Mouse (Mus musculus) neural tube, embryonic 14.5 days (tissue): Measurements from ENCODE around the gene Nr4a3. TPM values are rescaled to one million over a fixed set of nuclear protein-coding genes. Genes with fewer than 3 reads are reported as not detected.
A peak's percentile ranks its signal among the peaks of the same experiment; 100 is the strongest.

Source experiments
- ATAC-seq: fragments of 200-750 bp; cut with Nextera tagmentation; 2 replicates; pipeline ENCODE4 v1.8.0; 2017; ENCODE audit warnings: low read depth, mild to moderate bottlenecking, moderate TSS enrichment, moderate library complexity
- H3K27ac ChIP-seq: fragments of 300-500 bp; sonication (generic); 2 replicates; pipeline ENCODE4 v1.5.1; 2014; ENCODE audit warnings: low read depth, mild to moderate bottlenecking, control low read depth, low read length, moderate library complexity, mixed read lengths
- H3K27me3 ChIP-seq: fragments of 300-500 bp; sonication (generic); 2 replicates; pipeline ENCODE4 v1.6.1; 2014; ENCODE audit warnings: low read length; ENCODE audit not compliant: control insufficient read depth, insufficient read depth
- H3K36me3 ChIP-seq: fragments of 300-500 bp; sonication (generic); 2 replicates; pipeline ENCODE4 v1.6.1; 2014; ENCODE audit warnings: low read length, mixed read lengths; ENCODE audit not compliant: control insufficient read depth, insufficient read depth
- H3K4me1 ChIP-seq: fragments of 300-500 bp; sonication (generic); 2 replicates; pipeline ENCODE4 v1.6.1; 2014; ENCODE audit warnings: low read length; ENCODE audit not compliant: control insufficient read depth, insufficient read depth
- H3K4me2 ChIP-seq: fragments of 300-500 bp; sonication (generic); 2 replicates; pipeline ENCODE4 v1.6.1; 2014; ENCODE audit warnings: mild to moderate bottlenecking, low read depth, low read length, control low read depth
- H3K4me3 ChIP-seq: fragments of 300-500 bp; sonication (generic); 2 replicates; pipeline ENCODE4 v1.5.1; 2014; ENCODE audit warnings: low read depth, low read length, control low read depth, mixed read lengths
- H3K9ac ChIP-seq: fragments of 300-500 bp; sonication (generic); replicated peaks from 2 replicates; pipeline ENCODE4 v1.6.1; 2014; ENCODE audit warnings: low read depth, mild to moderate bottlenecking, control low read depth, low read length, mixed read lengths
- H3K9me3 ChIP-seq: fragments of 300-500 bp; sonication (generic); 2 replicates; pipeline ENCODE4 v1.6.1; 2016; ENCODE audit warnings: low read length; ENCODE audit not compliant: control insufficient read depth
- WGBS: fragments of 180-500 bp; shearing (Covaris S2); extraction: QIAGEN DNeasy Blood & Tissue Kit; methylation state at CpG from one replicate; pipeline ENCODE4 v1.1.7; 2014; 5-methylcytosine and 5-hydroxymethylcytosine counted together
- polyA plus RNA-seq: library from polyadenylated mRNA; unstranded; fragments of >200 nt; fragmentation: Nextera tagmentation; extraction: Ambion mirVana; gene quantifications from 2 replicates; pipeline ENCODE4 v1.2.1, GENCODE M21; 2014

Gene Nr4a3
- polyA plus RNA-seq, 1 experiment from 2014 or later = 3.0 TPM

DNA sequence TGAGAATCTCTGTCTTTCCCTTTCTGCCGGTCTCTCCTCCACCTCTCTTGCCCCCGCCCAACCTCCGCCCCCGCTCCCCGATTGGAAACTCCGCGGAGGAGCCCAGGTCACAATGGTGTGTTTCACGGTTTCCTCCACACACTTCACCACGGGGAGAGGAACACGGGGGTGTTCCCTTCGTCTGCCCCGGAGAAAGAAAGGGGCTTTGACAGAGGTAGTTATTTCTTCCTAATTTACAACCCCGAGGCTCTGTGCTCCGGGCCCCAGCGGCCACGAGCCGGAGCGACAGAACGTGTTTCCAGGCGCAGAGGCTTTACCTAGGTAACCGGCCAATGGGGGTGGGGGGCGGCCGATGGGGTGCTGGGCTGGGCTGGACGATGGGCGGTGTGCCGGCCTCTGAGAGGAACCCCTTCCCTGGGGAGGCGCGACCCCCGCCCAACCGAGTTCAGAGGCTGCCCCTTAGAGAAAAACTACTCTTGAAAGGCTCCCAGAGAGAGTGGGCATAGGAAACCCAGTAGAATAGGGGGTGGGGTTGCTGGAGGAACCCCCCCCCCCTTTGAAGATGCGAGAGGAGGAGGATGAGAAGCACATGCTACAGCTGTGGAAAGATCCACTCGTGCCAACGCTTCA lies 2.3 kb downstream of the Nr4a3 start:
- Histone ChIP-seq H3K36me3 (no peaks in the 10 kb centered on the region), H3K27ac (peak overlapping the region; percentile 18; the same call in 1 of the 2 replicates), H3K9ac (no peak overlapping the region), H3K4me3 (peak overlapping the region; percentile 68), H3K27me3 (peaks cover 30% of the 10 kb centered on the region), H3K4me2 (peak overlapping the region; percentile 98), H3K9me3 (no peaks in the 10 kb centered on the region), H3K4me1 (peaks cover 31% of the 10 kb centered on the region)
- under 1% methylated on average over 33 of the region's 33 CpGs for WGBS
- no peak for ATAC-seq

DNA sequence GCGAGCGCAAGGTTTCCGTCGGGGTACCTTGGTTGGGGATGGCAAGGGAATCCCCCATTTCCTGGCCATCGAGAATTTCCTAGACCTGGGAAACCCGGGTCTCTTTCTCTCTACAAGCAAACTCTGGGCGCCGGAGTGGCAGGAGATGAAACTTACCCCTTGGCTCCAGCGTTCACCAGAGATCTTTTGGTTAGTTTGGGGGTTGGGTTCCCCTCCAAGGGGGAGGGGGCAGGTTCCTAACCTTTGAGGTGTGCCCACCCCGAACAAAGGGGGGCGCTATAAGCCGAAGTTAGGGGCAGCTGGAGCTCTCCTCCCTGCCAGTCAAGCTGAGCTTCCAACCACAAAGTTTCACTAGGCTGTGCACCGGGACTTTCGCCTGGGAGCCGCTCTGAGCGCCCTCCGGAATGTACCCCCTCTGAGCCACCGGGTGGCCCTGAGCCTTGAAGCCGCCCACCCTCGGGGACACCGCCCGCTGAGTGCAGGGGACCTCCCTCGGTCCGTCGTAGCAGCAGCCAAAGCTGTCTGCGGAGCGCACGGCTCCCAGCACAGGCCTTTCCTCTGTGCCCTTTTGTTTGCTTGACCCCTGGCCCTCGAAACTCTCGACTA lies 2.9 kb downstream of the Nr4a3 start:
- H3K9ac ChIP-seq = no peak overlapping the region
- H3K4me2 ChIP-seq = peak overlapping the region; percentile 98
- no peaks in the 10 kb centered on the region for H3K36me3 ChIP-seq
- H3K27me3 ChIP-seq = peaks cover 34% of the 10 kb centered on the region
- H3K4me1 ChIP-seq = peaks cover 31% of the 10 kb centered on the region
- ATAC-seq = no peak
- WGBS = under 1% methylated on average over 28 of the region's 30 CpGs
- H3K27ac ChIP-seq = peak overlapping the region; percentile 18; the same call in 1 of the 2 replicates
- peak overlapping the region; percentile 68 for H3K4me3 ChIP-seq
- H3K9me3 ChIP-seq = no peaks in the 10 kb centered on the region

DNA sequence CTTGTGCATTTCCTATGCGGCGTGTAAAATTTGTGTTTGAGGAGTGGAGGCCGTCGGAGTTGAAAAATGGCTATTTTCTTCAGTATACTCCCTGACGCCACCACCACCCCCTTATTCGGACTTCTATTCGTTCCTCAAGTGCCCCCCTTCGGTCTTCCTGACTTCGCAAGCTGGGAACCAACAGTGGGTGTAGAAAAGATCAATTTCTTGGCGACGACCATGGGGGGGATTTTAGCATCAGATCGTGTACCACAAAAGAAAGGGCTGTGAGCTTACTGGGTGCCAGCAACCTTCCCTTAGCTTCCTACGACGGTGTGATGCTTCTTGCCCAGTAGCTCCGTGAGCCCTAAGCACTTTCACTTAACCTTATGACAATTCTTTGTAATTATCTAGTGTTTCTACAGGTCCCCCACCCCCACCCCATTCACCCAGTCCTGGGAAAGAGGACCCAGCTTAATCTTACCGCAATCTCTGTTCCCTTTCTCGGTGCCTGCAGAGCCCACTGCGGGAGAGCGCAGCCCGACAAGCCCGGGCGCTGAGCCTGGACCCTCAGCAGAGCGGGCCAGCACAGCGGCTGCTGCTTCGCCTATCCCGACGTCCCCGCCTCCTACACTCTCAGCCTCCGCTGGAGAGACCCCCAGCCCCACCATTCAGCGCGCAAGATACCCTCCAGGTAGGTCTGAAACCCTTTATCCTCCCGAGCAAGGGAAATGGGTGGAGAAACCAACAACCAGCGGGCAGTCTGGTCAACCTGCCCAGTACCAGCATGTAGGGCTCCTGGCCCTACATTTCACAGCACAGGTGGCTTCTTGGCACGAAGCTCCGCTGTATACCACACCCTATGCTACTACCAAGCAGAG lies 3.7 kb downstream of the Nr4a3 start:
- no peaks in the 10 kb centered on the region for H3K36me3 ChIP-seq
- H3K4me2 ChIP-seq = peak overlapping the region; percentile 98; the same call in 1 of the 2 replicates
- H3K27me3 ChIP-seq = peaks cover 41% of the 10 kb centered on the region
- H3K27ac ChIP-seq = no peak overlapping the region
- ATAC-seq = no peak
- no peaks in the 10 kb centered on the region for H3K9me3 ChIP-seq
- 3% methylated on average over 35 of the region's 35 CpGs for WGBS
- no peak overlapping the region for H3K9ac ChIP-seq
- peaks cover 31% of the 10 kb centered on the region for H3K4me1 ChIP-seq
- H3K4me3 ChIP-seq = peak overlapping the region; percentile 68; the same call in 1 of the 2 replicates

DNA sequence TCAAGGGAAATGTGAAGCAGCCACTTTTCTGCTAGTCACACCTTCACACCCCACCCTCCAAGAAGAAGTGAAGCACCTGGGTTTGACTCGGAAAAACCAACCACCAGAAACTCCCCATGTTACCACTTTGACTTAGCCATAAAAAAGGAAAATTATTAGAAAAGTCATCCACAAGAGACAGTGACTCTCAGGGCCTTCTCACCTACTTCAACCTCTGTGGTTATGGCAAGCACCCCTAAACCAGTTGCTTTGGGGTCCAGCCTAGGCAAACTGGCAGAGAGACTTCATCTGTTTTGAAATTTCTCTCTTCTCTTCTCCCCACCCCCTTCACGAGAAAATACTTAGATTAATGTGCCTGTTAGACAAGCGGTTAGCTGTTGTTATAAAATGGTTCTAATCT lies 5.1 kb downstream of the Nr4a3 start:
- Histone ChIP-seq H3K4me3 (no peak overlapping the region), H3K9me3 (no peaks in the 10 kb centered on the region), H3K9ac (no peak overlapping the region), H3K36me3 (no peaks in the 10 kb centered on the region), H3K4me2 (no peak overlapping the region), H3K27ac (no peak overlapping the region), H3K4me1 (peaks cover 31% of the 10 kb centered on the region), H3K27me3 (peaks cover 51% of the 10 kb centered on the region)
- 55% methylated on average over 3 of the region's 3 CpGs for WGBS
- no peak for ATAC-seq

DNA sequence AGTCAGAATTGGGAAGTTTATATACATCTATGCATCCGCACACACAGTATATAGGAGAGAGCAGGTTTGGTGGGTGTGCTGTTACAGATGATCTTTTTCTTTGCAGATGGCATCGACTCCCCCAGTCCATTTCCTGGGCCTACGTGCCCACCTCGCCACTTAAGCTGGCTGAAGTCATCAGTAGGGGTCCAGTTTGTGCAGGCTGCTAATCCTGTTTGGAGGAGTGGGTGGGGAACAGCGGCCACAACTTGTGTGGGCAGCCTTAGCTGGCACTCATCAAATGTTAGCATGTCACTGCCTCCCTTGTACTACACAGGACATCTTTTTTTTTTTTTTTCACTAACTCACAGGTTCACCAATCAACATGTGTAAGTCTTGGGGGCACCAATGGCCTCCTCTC lies 5.5 kb downstream of the Nr4a3 start:
- 45% methylated on average over 5 of the region's 5 CpGs for WGBS
- H3K4me2 ChIP-seq = no peak overlapping the region
- H3K27me3 ChIP-seq = peaks cover 51% of the 10 kb centered on the region
- H3K4me3 ChIP-seq = no peak overlapping the region
- no peaks in the 10 kb centered on the region for H3K36me3 ChIP-seq
- no peak for ATAC-seq
- H3K9ac ChIP-seq = no peak overlapping the region
- H3K4me1 ChIP-seq = peaks cover 31% of the 10 kb centered on the region
- H3K27ac ChIP-seq = no peak overlapping the region
- H3K9me3 ChIP-seq = no peaks in the 10 kb centered on the region

DNA sequence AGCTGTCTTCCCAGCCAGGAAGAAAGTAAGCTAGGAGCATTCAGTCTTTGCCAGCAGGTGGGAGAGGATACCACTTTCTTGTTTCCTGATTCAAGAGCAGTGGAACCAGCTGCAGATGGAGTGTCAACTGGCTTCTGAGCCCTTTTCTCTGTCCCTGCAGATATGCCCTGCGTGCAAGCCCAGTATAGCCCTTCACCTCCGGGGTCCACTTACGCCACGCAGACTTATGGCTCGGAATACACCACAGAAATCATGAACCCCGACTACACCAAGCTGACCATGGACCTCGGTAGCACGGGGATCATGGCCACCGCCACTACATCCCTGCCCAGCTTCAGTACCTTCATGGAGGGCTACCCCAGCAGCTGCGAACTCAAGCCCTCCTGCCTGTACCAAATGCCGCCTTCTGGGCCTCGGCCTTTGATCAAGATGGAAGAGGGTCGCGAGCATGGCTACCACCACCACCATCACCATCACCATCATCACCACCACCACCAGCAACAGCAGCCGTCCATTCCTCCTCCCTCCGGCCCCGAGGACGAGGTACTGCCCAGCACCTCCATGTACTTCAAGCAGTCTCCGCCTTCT lies 6.2 kb downstream of the Nr4a3 start:
- no peak overlapping the region for H3K9ac ChIP-seq

GRCm38 (mm10) chr4:48051674-48052121 lies 6.7 kb downstream of the Nr4a3 start:
- peaks cover 23% of the 10 kb centered on the region for H3K4me1 ChIP-seq
- no peak overlapping the region for H3K27ac ChIP-seq
- WGBS = 9% methylated on average over 34 of the region's 37 CpGs
- H3K9me3 ChIP-seq = no peaks in the 10 kb centered on the region
- peaks cover 51% of the 10 kb centered on the region for H3K27me3 ChIP-seq
- H3K4me3 ChIP-seq = peak overlapping the region; percentile 28
- no peak for ATAC-seq
- no peaks in the 10 kb centered on the region for H3K36me3 ChIP-seq
- 0 out of 2 replicates have a peak overlapping the region, but pooled peaks have one; percentile 11 for H3K9ac ChIP-seq
- H3K4me2 ChIP-seq = peak overlapping the region; percentile 48

More for the DNA sequence above, 6.2 kb downstream of the Nr4a3 start:
- no peak for ATAC-seq
- peak overlapping the region; percentile 28 for H3K4me3 ChIP-seq
- H3K36me3 ChIP-seq = no peaks in the 10 kb centered on the region
- no peaks in the 10 kb centered on the region for H3K9me3 ChIP-seq
- 12% methylated on average over 19 of the region's 19 CpGs for WGBS
- H3K27me3 ChIP-seq = peaks cover 51% of the 10 kb centered on the region
- H3K27ac ChIP-seq = no peak overlapping the region
- H3K4me2 ChIP-seq = peak overlapping the region; percentile 48
- H3K4me1 ChIP-seq = peaks cover 28% of the 10 kb centered on the region

DNA sequence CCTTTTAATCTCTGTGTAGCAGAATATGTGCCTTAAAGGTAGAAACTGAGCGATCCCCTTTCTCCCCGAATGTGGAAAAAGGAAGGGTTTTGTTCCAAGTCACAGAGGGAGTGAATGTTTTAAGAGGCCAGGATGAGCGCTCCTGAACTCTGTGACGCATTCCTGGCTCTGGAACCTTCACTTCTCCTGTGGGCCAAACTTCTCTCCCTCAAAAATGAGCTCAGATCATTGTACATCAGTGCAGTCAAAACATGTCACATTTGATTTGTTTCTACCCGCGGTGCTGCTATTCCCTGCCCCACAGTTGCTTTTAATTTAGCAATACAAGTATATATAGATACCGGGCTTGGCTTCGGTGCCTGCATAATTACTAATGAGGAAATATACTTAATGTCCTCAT lies 16.8 kb downstream of the Nr4a3 start:
- Histone ChIP-seq H3K27me3 (no peaks in the 10 kb centered on the region), H3K9me3 (no peaks in the 10 kb centered on the region), H3K4me2 (no peak overlapping the region), H3K36me3 (no peaks in the 10 kb centered on the region), H3K9ac (no peak overlapping the region), H3K4me1 (no peaks in the 10 kb centered on the region), H3K4me3 (no peak overlapping the region), H3K27ac (no peak overlapping the region)
- WGBS = 76% methylated on average over 8 of the region's 8 CpGs
- ATAC-seq = no peak
